Mouse (Mus musculus) CH12.LX (cell line): ENCODE results near the gene Dcaf12.

Experiments
- CTCF ChIP-seq, 2 experiments: IDR thresholded peaks in 1 of 2; conservative IDR thresholded peaks in 1 of 2; 2 replicates each; pipeline ENCODE4 v1.5.1; 2011 to 2012; ENCODE audit warnings: low read depth in 2 of 2, low read length in 2 of 2, improper control_type of control experiment in 1 of 2, inconsistent platforms in 1 of 2, mild to moderate bottlenecking in 1 of 2, moderate library complexity in 1 of 2
- KAT2A ChIP-seq: IDR thresholded peaks from 2 replicates; pipeline ENCODE4 v1.6.1; 2012; ENCODE audit warnings: low read length, improper control_type of control experiment, inconsistent platforms; ENCODE audit not compliant: insufficient replicate concordance
- MEF2A ChIP-seq: IDR thresholded peaks from 2 replicates; pipeline ENCODE4 v1.6.1; 2014; ENCODE audit warnings: low read depth, mild to moderate bottlenecking, inconsistent platforms, low read length, improper control_type of control experiment, borderline replicate concordance
- NELFE ChIP-seq: IDR thresholded peaks from 2 replicates; pipeline ENCODE4 v1.6.1; 2011; ENCODE audit warnings: low read depth, low read length, improper control_type of control experiment
- RCOR1 ChIP-seq: conservative IDR thresholded peaks from 2 replicates; pipeline ENCODE4 v1.6.1; 2012; ENCODE audit warnings: low read depth, mild to moderate bottlenecking, inconsistent platforms, low read length, improper control_type of control experiment
- TCF12 ChIP-seq: IDR thresholded peaks from 2 replicates; pipeline ENCODE4 v1.6.1; 2014; ENCODE audit warnings: low read depth, mild to moderate bottlenecking, inconsistent platforms, low read length, improper control_type of control experiment
- USF2 ChIP-seq: conservative IDR thresholded peaks from 2 replicates; pipeline ENCODE4 v1.6.1; 2011; ENCODE audit warnings: low read depth, low read length, improper control_type of control experiment

DNA sequence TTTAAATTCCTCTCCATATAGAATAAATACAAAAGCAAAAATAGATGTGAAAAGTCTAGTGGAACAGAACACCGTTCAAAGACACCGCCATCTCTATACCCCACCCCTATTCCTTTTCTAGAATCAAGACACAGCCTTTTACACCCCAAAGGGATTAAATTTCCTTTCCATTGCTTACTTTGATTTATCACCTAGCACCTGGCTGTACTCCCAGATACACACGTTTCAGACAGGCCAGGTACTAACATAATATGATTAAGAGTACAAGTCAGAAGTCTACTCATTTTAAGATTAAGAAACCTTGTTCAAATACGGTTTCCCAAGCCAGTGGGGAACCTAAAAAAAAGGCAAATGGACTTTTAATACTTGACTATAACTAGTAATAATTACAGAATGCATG lies 48.3 kb downstream of the Dcaf12 start:
- TF ChIP-seq MEF2A (no peak), RCOR1 (no peak), CTCF (conservative IDR thresholded peaks at IDR 0.05 in 1 of 2, IDR thresholded peaks at IDR 0.05 in 1 of 2; ENCODE audit: low read depth in 2 of 2, low read length in 2 of 2) (no peak), TCF12 (no peak), USF2 (no peak), KAT2A (no peak), NELFE (no peak)
